Comparison of ENCODE assay signal across 27 mouse cellular contexts in genomic region chr14:27781221-27781620, GRCm38 (mm10).
DNase-seq lines count a peak whose midpoint lies in the region; ATAC-seq and TF ChIP-seq lines count a peak whose summit lies in the region.
"Had no signal": no experiment of that assay in that cellular context is flagged by ENCODE, and none has a peak within 500 bp of the region (broad histone marks: within the 10 kb centered on the region; RNA-seq: fewer than 3 reads in every experiment).

No protein-coding gene starts in this region.

- TF ChIP-seq CTCF in kidney, postnatal 0 days (IDR thresholded peaks at IDR 0.05; ENCODE audit: low read depth): no peak
- TF ChIP-seq CTCF in embryonic fibroblast, embryonic 13.5 days (IDR thresholded peaks at IDR 0.05; ENCODE audit: borderline replicate concordance, insufficient read depth, low read length): no peak

- DNase-seq in embryonic facial prominence, embryonic 14.5 days (ENCODE audit: low spot score): peak; percentile 33
- no peak for DNase-seq in embryonic facial prominence, embryonic 10.5 days (ENCODE audit: low spot score)
- peak; percentile 27 for DNase-seq in kidney, postnatal 0 days (ENCODE audit: low spot score)
- DNase-seq in 416B (ENCODE audit: low read depth): peak; percentile 3
- DNase-seq: adrenal gland, adult 8-10 months; B cell, adult 2 months; cerebellum, postnatal 10 days; kidney, adult 9 months; kidney, postnatal 36 days; layer of hippocampus, postnatal 36 days; lung, adult 2 months; thymus, adult 18-20 months had no signal

- no peaks in the 10 kb centered on the region for H3K27me3 ChIP-seq in embryonic facial prominence, embryonic 14.5 days (replicated peaks; ENCODE audit: control insufficient read depth, insufficient read depth, low read length)
- H3K27me3 ChIP-seq in embryonic facial prominence, embryonic 10.5 days (replicated peaks; ENCODE audit: low read depth, poor library complexity, severe bottlenecking): no peaks in the 10 kb centered on the region
- H3K27me3 ChIP-seq in kidney, postnatal 0 days (ENCODE audit: insufficient read depth, low read length): no peaks in the 10 kb centered on the region
- no peaks in the 10 kb centered on the region for H3K27me3 ChIP-seq in kidney, embryonic 16.5 days (ENCODE audit: insufficient read depth, low read length)
- no peaks in the 10 kb centered on the region for H3K27me3 ChIP-seq in neural tube, embryonic 15.5 days (replicated peaks)
- H3K27me3 ChIP-seq: CH12.LX; forebrain, embryonic 13.5 days; intestine, embryonic 15.5 days; limb, embryonic 12.5 days; liver, embryonic 12.5 days; midbrain, embryonic 12.5 days had no signal

- H3K4me3 ChIP-seq in embryonic facial prominence, embryonic 14.5 days (ENCODE audit: low read depth, low read length): no peak overlapping the region
- H3K4me3 ChIP-seq in embryonic facial prominence, embryonic 10.5 days: no peak overlapping the region
- no peak overlapping the region for H3K4me3 ChIP-seq in kidney, postnatal 0 days (replicated peaks; ENCODE audit: low read depth, low read length)
- H3K4me3 ChIP-seq in kidney, embryonic 16.5 days (ENCODE audit: low read length): no peak overlapping the region
- H3K4me3 ChIP-seq in embryonic fibroblast, embryonic 13.5 days (ENCODE audit: insufficient read depth, low read length): no peak overlapping the region
- H3K4me3 ChIP-seq in neural tube, embryonic 15.5 days (replicated peaks): no peak overlapping the region
- H3K4me3 ChIP-seq: erythroblast, embryonic 14.5 days; forebrain, embryonic 13.5 days; hindbrain, embryonic 10.5 days; intestine, embryonic 15.5 days; limb, embryonic 12.5 days; liver, embryonic 12.5 days; midbrain, embryonic 12.5 days had no signal

- H3K9ac ChIP-seq in embryonic facial prominence, embryonic 14.5 days (ENCODE audit: low read depth, low read length): no peak overlapping the region
- no peak overlapping the region for H3K9ac ChIP-seq in kidney, postnatal 0 days (ENCODE audit: low read depth, low read length)
- no peak overlapping the region for H3K9ac ChIP-seq in kidney, embryonic 16.5 days (replicated peaks; ENCODE audit: low read length)
- H3K9ac ChIP-seq in neural tube, embryonic 15.5 days (replicated peaks): no peak overlapping the region
- H3K9ac ChIP-seq: forebrain, embryonic 13.5 days; intestine, embryonic 15.5 days; limb, embryonic 12.5 days; liver, embryonic 12.5 days; midbrain, embryonic 12.5 days had no signal

- no peaks in the 10 kb centered on the region for H3K36me3 ChIP-seq in embryonic facial prominence, embryonic 14.5 days (ENCODE audit: control insufficient read depth, insufficient read depth, low read length)
- no peaks in the 10 kb centered on the region for H3K36me3 ChIP-seq in embryonic facial prominence, embryonic 10.5 days (replicated peaks)
- no peaks in the 10 kb centered on the region for H3K36me3 ChIP-seq in kidney, postnatal 0 days (ENCODE audit: insufficient read depth, low read length)
- H3K36me3 ChIP-seq in kidney, embryonic 16.5 days (ENCODE audit: insufficient read depth, low read length): no peaks in the 10 kb centered on the region
- peaks cover 11% of the 10 kb centered on the region for H3K36me3 ChIP-seq in neural tube, embryonic 15.5 days
- H3K36me3 ChIP-seq: G1E; hindbrain, embryonic 10.5 days; intestine, embryonic 15.5 days; limb, embryonic 12.5 days; liver, embryonic 12.5 days; midbrain, embryonic 12.5 days had no signal

- H3K9me3 ChIP-seq in embryonic facial prominence, embryonic 14.5 days (ENCODE audit: control insufficient read depth, low read length): no peaks in the 10 kb centered on the region
- H3K9me3 ChIP-seq in embryonic facial prominence, embryonic 10.5 days: no peaks in the 10 kb centered on the region
- no peaks in the 10 kb centered on the region for H3K9me3 ChIP-seq in kidney, postnatal 0 days (replicated peaks; ENCODE audit: low read length)
- H3K9me3 ChIP-seq in kidney, embryonic 16.5 days (ENCODE audit: low read length): no peaks in the 10 kb centered on the region
- no peaks in the 10 kb centered on the region for H3K9me3 ChIP-seq in neural tube, embryonic 15.5 days (replicated peaks)
- H3K9me3 ChIP-seq: forebrain, embryonic 13.5 days; hindbrain, embryonic 10.5 days; intestine, embryonic 15.5 days; limb, embryonic 12.5 days; liver, embryonic 12.5 days; midbrain, embryonic 12.5 days had no signal

- H3K4me2 ChIP-seq in embryonic facial prominence, embryonic 14.5 days (ENCODE audit: low read depth, low read length): no peak overlapping the region
- H3K4me2 ChIP-seq in kidney, postnatal 0 days (ENCODE audit: low read length): no peak overlapping the region
- no peak overlapping the region for H3K4me2 ChIP-seq in kidney, embryonic 16.5 days (replicated peaks; ENCODE audit: low read depth, low read length)
- H3K4me2 ChIP-seq in neural tube, embryonic 15.5 days: no peak overlapping the region
- H3K4me2 ChIP-seq: forebrain, embryonic 13.5 days; heart, embryonic 11.5 days; intestine, embryonic 15.5 days; limb, embryonic 12.5 days; liver, embryonic 12.5 days; midbrain, embryonic 12.5 days had no signal

- no peak for TF ChIP-seq POLR2A in embryonic fibroblast, embryonic 13.5 days (IDR thresholded peaks at IDR 0.05; ENCODE audit: low read depth, low read length)

- WGBS in embryonic facial prominence, embryonic 14.5 days: 66% methylated on average over 1 of the region's 1 CpGs
- WGBS in embryonic facial prominence, embryonic 10.5 days: 62% methylated on average over 1 of the region's 1 CpGs
- WGBS in kidney, postnatal 0 days: 77% methylated on average over 1 of the region's 1 CpGs
- WGBS in kidney, embryonic 16.5 days: 85% methylated on average over 1 of the region's 1 CpGs
- WGBS in neural tube, embryonic 15.5 days: 74% methylated on average over 1 of the region's 1 CpGs

- ATAC-seq in embryonic facial prominence, embryonic 14.5 days (ENCODE audit: low read depth): no peak
- no peak for ATAC-seq in kidney, postnatal 0 days (replicated peaks; ENCODE audit: low FRiP score, low read depth)
- ATAC-seq in kidney, embryonic 16.5 days (ENCODE audit: low FRiP score, low TSS enrichment): no peak
- no peak for ATAC-seq in neural tube, embryonic 15.5 days (ENCODE audit: low FRiP score)
- ATAC-seq: activated CD4-positive, CD25-positive, alpha-beta regulatory T cell, adult 4 months; forebrain, embryonic 13.5 days; hindbrain, embryonic 16.5 days; intestine, embryonic 15.5 days; liver, embryonic 12.5 days had no signal

- 0 out of 2 replicates have a peak, but pooled peaks cover 7% of the 10 kb centered on the region for H3K4me1 ChIP-seq in embryonic facial prominence, embryonic 14.5 days (ENCODE audit: control insufficient read depth, insufficient read depth, low read length)
- no peaks in the 10 kb centered on the region for H3K4me1 ChIP-seq in embryonic facial prominence, embryonic 10.5 days
- no peaks in the 10 kb centered on the region for H3K4me1 ChIP-seq in kidney, postnatal 0 days (replicated peaks; ENCODE audit: insufficient read depth, low read length)
- no peaks in the 10 kb centered on the region for H3K4me1 ChIP-seq in kidney, embryonic 16.5 days (ENCODE audit: insufficient read depth, low read length)
- peaks cover 4% of the 10 kb centered on the region; the same call in 1 of the 2 replicates for H3K4me1 ChIP-seq in embryonic fibroblast, embryonic 13.5 days (ENCODE audit: control insufficient read depth, insufficient read depth, low read length)
- no peaks in the 10 kb centered on the region for H3K4me1 ChIP-seq in neural tube, embryonic 15.5 days
- H3K4me1 ChIP-seq: hindbrain, embryonic 10.5 days; intestine, embryonic 15.5 days had no signal

- no peak overlapping the region for H3K27ac ChIP-seq in embryonic facial prominence, embryonic 14.5 days (replicated peaks; ENCODE audit: low read depth, low read length)
- H3K27ac ChIP-seq in embryonic facial prominence, embryonic 10.5 days (replicated peaks): no peak overlapping the region
- no peak overlapping the region for H3K27ac ChIP-seq in kidney, postnatal 0 days
- H3K27ac ChIP-seq in kidney, embryonic 16.5 days (ENCODE audit: low read length): no peak overlapping the region
- peak overlapping the region; percentile 41; the same call in 1 of the 2 replicates for H3K27ac ChIP-seq in embryonic fibroblast, embryonic 13.5 days (ENCODE audit: insufficient read depth, low read length)
- no peak overlapping the region for H3K27ac ChIP-seq in neural tube, embryonic 15.5 days (replicated peaks)
- H3K27ac ChIP-seq: forebrain, embryonic 13.5 days; hindbrain, embryonic 10.5 days; intestine, embryonic 15.5 days; limb, embryonic 12.5 days; liver, embryonic 12.5 days; midbrain, embryonic 12.5 days had no signal
